Mouse (Mus musculus) heart, adult 2 months (tissue): ENCODE results near the gene Rnf5.

Source experiments
- CTCF ChIP-seq: fragments of 200-600 bp; IDR thresholded peaks from 2 replicates; pipeline ENCODE4 v1.8.1; 2022; ENCODE audit warnings: antibody characterized with exemption, mild to moderate bottlenecking, moderate library complexity
- EP300 ChIP-seq: fragments of 200-500 bp; IDR thresholded peaks from 2 replicates; pipeline ENCODE4 v1.6.1; 2011; ENCODE audit warnings: low read depth, low read length, control low read depth; ENCODE audit not compliant: insufficient read depth
- POLR2A ChIP-seq: fragments of 200-500 bp; IDR thresholded peaks from 2 replicates; pipeline ENCODE4 v1.6.1; 2011; ENCODE audit warnings: mild to moderate bottlenecking, low read depth, low read length, control low read depth; ENCODE audit not compliant: insufficient read depth

GRCm38 (mm10) chr17:34645831-34646511 lies 42.5 kb upstream of the Rnf5 start:
- TF ChIP-seq POLR2A (no peak), CTCF (no peak), EP300 (no peak)
